Mouse (Mus musculus) urinary bladder, postnatal 14 days (tissue): ENCODE measurements around the gene Tbcc.
"Not testable (repeated sequence)": the region's sequence is repeated elsewhere in the genome, so short reads cannot be mapped to it uniquely, and the experiment has no call there.

Experiments
- DNase-seq: peaks from one replicate; pipeline ENCODE4 v3.0.0; 2021; ENCODE audit warnings: low spot score

The Tbcc gene

GRCm38 (mm10) chr17:46890116-46890815 lies at the start of gene Tbcc:
TSS of gene Tbcc (plus strand) at chr17:46890684.
- DNase-seq, result peak; percentile 97

- no peak for DNase-seq
These were observed 47.5 kb upstream of the Tbcc start for GRCm38 (mm10) chr17:46843022-46843421.

GRCm38 (mm10) chr17:46843716-46844115 lies 46.8 kb upstream of the Tbcc start:
- no peak for DNase-seq

GRCm38 (mm10) chr17:46844811-46845210 lies 45.7 kb upstream of the Tbcc start:
- DNase-seq, result no peak

GRCm38 (mm10) chr17:46845262-46845661 lies 45.2 kb upstream of the Tbcc start:
- DNase-seq, result no peak

GRCm38 (mm10) chr17:46846573-46846972 lies 43.9 kb upstream of the Tbcc start:
- DNase-seq, result not testable (repeated sequence)

GRCm38 (mm10) chr17:46847206-46847605 lies 43.3 kb upstream of the Tbcc start:
- no peak for DNase-seq

- peak; percentile 40 for DNase-seq
These were observed 37.8 kb upstream of the Tbcc start for GRCm38 (mm10) chr17:46852725-46853124.

GRCm38 (mm10) chr17:46853281-46853680 lies 37.2 kb upstream of the Tbcc start:
- peak; percentile 54 for DNase-seq

- no peak for DNase-seq
These were observed 36.4 kb upstream of the Tbcc start for GRCm38 (mm10) chr17:46854096-46854495.

GRCm38 (mm10) chr17:46854640-46855110 lies 35.8 kb upstream of the Tbcc start:
- peak; percentile 52 for DNase-seq

- peak; percentile 17 for DNase-seq
These were observed 35.0 kb upstream of the Tbcc start for GRCm38 (mm10) chr17:46855328-46856106.

- no peak for DNase-seq
These were observed 34.4 kb upstream of the Tbcc start for GRCm38 (mm10) chr17:46856107-46856388.

- peak; percentile 83 for DNase-seq
These were observed 33.8 kb upstream of the Tbcc start for GRCm38 (mm10) chr17:46856471-46857360.

GRCm38 (mm10) chr17:46857361-46857902 lies 33.1 kb upstream of the Tbcc start:
- DNase-seq, result peak; percentile 80

- peak; percentile 63 for DNase-seq
These were observed 32.4 kb upstream of the Tbcc start, which contains the start of gene Bicral for GRCm38 (mm10) chr17:46857903-46858748. TSS of gene Bicral (minus strand) at chr17:46858482.

GRCm38 (mm10) chr17:46858749-46859444 lies 31.6 kb upstream of the Tbcc start:
- DNase-seq, result no peak

- no peak for DNase-seq
These were observed 30.4 kb upstream of the Tbcc start for GRCm38 (mm10) chr17:46860120-46860519.

GRCm38 (mm10) chr17:46864566-46865195 lies 25.8 kb upstream of the Tbcc start:
- DNase-seq, result no peak

- no peak for DNase-seq
These were observed 23.6 kb upstream of the Tbcc start for GRCm38 (mm10) chr17:46866836-46867235.
